In genomic region chr7:126809723-126810369, GRCm38 (mm10) we compare ENCODE assay signal across 11 mouse cellular contexts. TPM values are rescaled to one million over a fixed set of nuclear protein-coding genes. Genes with fewer than 3 reads are reported as not detected.
A peak's percentile ranks its signal among the peaks of the same experiment; 100 is the strongest.
DNase-seq lines count a peak whose midpoint lies in the region; ATAC-seq and TF ChIP-seq lines count a peak whose summit lies in the region.
"Had no signal": no experiment of that assay in that cellular context is flagged by ENCODE, and none has a peak within 500 bp of the region (broad histone marks: within the 10 kb centered on the region; RNA-seq: fewer than 3 reads in every experiment).

No protein-coding gene starts in this region.

- H3K27ac ChIP-seq in heart, embryonic 11.5 days (ENCODE audit: low read depth, low read length) = peak overlapping the region; percentile 88; the same call in 1 of the 2 replicates
- H3K27ac ChIP-seq in CH12.LX (ENCODE audit: insufficient read depth, low read depth) = no peak overlapping the region
- H3K27ac ChIP-seq in hindbrain, embryonic 10.5 days = peak overlapping the region; percentile 94
- no peak overlapping the region; the same call in 1 of the 2 replicates for H3K27ac ChIP-seq in liver, embryonic 14.5 days

- intact Hi-C loops in heart, postnatal 25 days (cut with DNase I) = no loop called here

- WGBS in heart, embryonic 11.5 days (ENCODE audit: insufficient replicate concordance) = 40% methylated on average over 5 of the region's 5 CpGs
- 64% methylated on average over 5 of the region's 5 CpGs for WGBS in hindbrain, embryonic 10.5 days
- WGBS in liver, embryonic 14.5 days (ENCODE audit: insufficient replicate concordance) = 44% methylated on average over 5 of the region's 5 CpGs

- H3K79me2 ChIP-seq in CH12.LX (replicated peaks; ENCODE audit: control insufficient read depth, extremely low read depth, insufficient read depth, poor library complexity, severe bottlenecking) = no peaks in the 10 kb centered on the region

- H3K36me3 ChIP-seq in heart, embryonic 11.5 days (ENCODE audit: control insufficient read depth, insufficient read depth, low read length) = no peaks in the 10 kb centered on the region
- H3K36me3 ChIP-seq in CH12.LX (replicated peaks in 1 of 2; ENCODE audit: control insufficient read depth in 1 of 2, insufficient read depth in 1 of 2, low read length in 1 of 2) = no peaks in the 10 kb centered on the region
- peaks cover 27% of the 10 kb centered on the region for H3K36me3 ChIP-seq in hindbrain, embryonic 10.5 days
- H3K36me3 ChIP-seq in liver, embryonic 14.5 days (replicated peaks; ENCODE audit: control insufficient read depth, insufficient read depth, low read depth) = no peaks in the 10 kb centered on the region; the same call in 1 of the 2 replicates

- peaks cover 16% of the 10 kb centered on the region for H3K4me1 ChIP-seq in heart, embryonic 11.5 days (ENCODE audit: control insufficient read depth, insufficient read depth, low read length)
- peaks cover 8 to 14% of the 10 kb centered on the region in 2 experiments; a peak in 3 of 4 replicates for H3K4me1 ChIP-seq in CH12.LX (ENCODE audit: control insufficient read depth in 1 of 2, insufficient read depth in 2 of 2)
- H3K4me1 ChIP-seq in hindbrain, embryonic 10.5 days (replicated peaks) = peaks cover 49% of the 10 kb centered on the region
- H3K4me1 ChIP-seq in liver, embryonic 14.5 days (replicated peaks; ENCODE audit: control insufficient read depth in 2 of 2, insufficient read depth in 2 of 2, low read length in 1 of 2) = peaks cover 7 to 14% of the 10 kb centered on the region in 2 experiments; a peak in 3 of 4 replicates

- TF ChIP-seq CTCF in CH12.LX (conservative IDR thresholded peaks at IDR 0.05 in 1 of 2, IDR thresholded peaks at IDR 0.05 in 1 of 2; ENCODE audit: low read depth in 2 of 2, low read length in 2 of 2) = no peak
- TF ChIP-seq CTCF in liver, embryonic 14.5 days (IDR thresholded peaks at IDR 0.05; ENCODE audit: low read depth) = no peak

- no peaks in the 10 kb centered on the region for H3K9me3 ChIP-seq in heart, embryonic 11.5 days (replicated peaks; ENCODE audit: control insufficient read depth, low read length)
- peaks cover 4% of the 10 kb centered on the region for H3K9me3 ChIP-seq in CH12.LX (replicated peaks; ENCODE audit: low read length)
- H3K9me3 ChIP-seq in hindbrain, embryonic 10.5 days = no peaks in the 10 kb centered on the region
- no peaks in the 10 kb centered on the region for H3K9me3 ChIP-seq in liver, embryonic 14.5 days (ENCODE audit: control insufficient read depth, low read length)

- H3K27me3 ChIP-seq in heart, embryonic 11.5 days (ENCODE audit: control insufficient read depth, insufficient read depth, low read length) = 0 out of 2 replicates have a peak, but pooled peaks cover 3% of the 10 kb centered on the region
- H3K27me3 ChIP-seq in CH12.LX (replicated peaks) = no peaks in the 10 kb centered on the region
- peaks cover 4% of the 10 kb centered on the region; the same call in 1 of the 2 replicates for H3K27me3 ChIP-seq in hindbrain, embryonic 10.5 days (ENCODE audit: insufficient read depth, poor library complexity, severe bottlenecking)
- H3K27me3 ChIP-seq in liver, embryonic 14.5 days (ENCODE audit: control insufficient read depth, insufficient read depth, low read length) = no peaks in the 10 kb centered on the region

- no peak overlapping the region for H3K4me3 ChIP-seq in heart, embryonic 11.5 days (ENCODE audit: low read depth, low read length)
- no peak overlapping the region for H3K4me3 ChIP-seq in CH12.LX (replicated peaks in 1 of 3; ENCODE audit: low read depth in 2 of 3, low read length in 2 of 3, poor library complexity in 1 of 3)
- H3K4me3 ChIP-seq in hindbrain, embryonic 10.5 days = peak overlapping the region; percentile 68
- H3K4me3 ChIP-seq in liver, embryonic 14.5 days (ENCODE audit: insufficient read depth in 1 of 2, low read depth in 2 of 2, low read length in 2 of 2) = no peak overlapping the region; a peak in 1 of 4 replicates

- H3K4me2 ChIP-seq in heart, embryonic 11.5 days = peak overlapping the region; percentile 87; the same call in 1 of the 2 replicates
- H3K4me2 ChIP-seq in CH12.LX (ENCODE audit: insufficient read depth, low read depth, poor library complexity, severe bottlenecking) = no peak overlapping the region
- peak overlapping the region; percentile 75 for H3K4me2 ChIP-seq in liver, embryonic 14.5 days (ENCODE audit: low read depth)

- ATAC-seq in heart, embryonic 11.5 days (replicated peaks; ENCODE audit: insufficient number of reproducible peaks, low FRiP score, low TSS enrichment) = no peak
- no peak for ATAC-seq in liver, embryonic 14.5 days (ENCODE audit: insufficient read depth)
- ATAC-seq: inflammation-experienced regulatory T-cells, adult 6 months had no signal

- no peak for TF ChIP-seq EP300 in CH12.LX (IDR thresholded peaks at IDR 0.05; ENCODE audit: low read length)
- TF ChIP-seq EP300 in liver, embryonic 14.5 days (IDR thresholded peaks at IDR 0.05; ENCODE audit: low read depth) = no peak

- no peak for DNase-seq in heart, postnatal 25 days (ENCODE audit: low spot score)
- DNase-seq in CH12.LX (ENCODE audit: extremely low read depth) = no peak
- no peak for DNase-seq in hindbrain, embryonic 10.5 days (ENCODE audit: low spot score)
- no peak for DNase-seq in liver, embryonic 14.5 days (ENCODE audit: low read depth in 3 of 3, low spot score in 3 of 3)
- no peak for DNase-seq in right cerebral cortex, adult 18-20 months
- no peak for DNase-seq in gastrocnemius, postnatal 25 days
- no peak for DNase-seq in thymus, adult 18-20 months

- TF ChIP-seq POLR2A in CH12.LX (IDR thresholded peaks at IDR 0.05; ENCODE audit: low read depth, low read length) = no peak

- in situ Hi-C loops in CH12.LX (cut with MboI; ENCODE audit: low pct_ligation_motif_present, low pct_unique_long_range_greater_than_20kb, low sequenced_read_pairs) = no loop called here

- TF ChIP-seq RAD21 in CH12.LX (IDR thresholded peaks at IDR 0.05; ENCODE audit: low read depth, low read length) = no peak

- dilution Hi-C loops in CH12.LX (cut with MboI; ENCODE audit: extremely low pct_ligation_motif_present, extremely low pct_unique_long_range_greater_than_20kb, low sequenced_read_pairs) = no loop called here

- no peak overlapping the region for H3K9ac ChIP-seq in heart, embryonic 11.5 days (ENCODE audit: low read depth, low read length)
- H3K9ac ChIP-seq in CH12.LX (ENCODE audit: insufficient read depth, low read depth) = no peak overlapping the region
- no peak overlapping the region for H3K9ac ChIP-seq in liver, embryonic 14.5 days (replicated peaks)

RNA-seq across cellular contexts. Expression of gene Fam57b, which starts 12.4 kb away (rescaled TPM):
- 0.40 and 0.41 TPM in 2 replicates for polyA plus RNA-seq in heart, embryonic 11.5 days (2014; fragmentation: Nextera tagmentation; extraction: Ambion mirVana)
- 10 to 100 TPM in 1 of 2 experiments, 1 to 10 TPM in 1; 8.9 to 10.4 TPM for total RNA-seq in heart, postnatal 25 days (2021)
- 0.30 TPM in 1 of 2 replicates, not detected in the other for total RNA-seq in CH12.LX (2012; rRNA removed)
- not detected in 2 replicates for total RNA-seq in CH12.LX (2014; rRNA removed)
- not detected in 2 replicates for polyA plus RNA-seq in CH12.LX (2012; ENCODE audit: insufficient read length, low read depth)
- polyA plus RNA-seq in hindbrain, embryonic 10.5 days (2016; fragmentation: Nextera tagmentation; extraction: Ambion mirVana) = 4.7 and 12.7 TPM in 2 replicates
- polyA plus RNA-seq in liver, embryonic 14.5 days (2012; rRNA removed) = 0.19 and 0.24 TPM in 2 replicates
- not detected in 2 replicates for polyA plus RNA-seq in liver, embryonic 14.5 days (2014; fragmentation: Nextera tagmentation; extraction: Ambion mirVana)
- total RNA-seq in gastrocnemius, postnatal 25 days (2021) = 10 to 100 TPM; 50.5 to 55.3 TPM
- polyA plus RNA-seq: inflammation-experienced regulatory T-cells, adult 6 months had no signal

RNA-seq across cellular contexts. Expression of gene Ppp4c, which starts 17.6 kb away (rescaled TPM):
- polyA plus RNA-seq in heart, embryonic 11.5 days (2014; fragmentation: Nextera tagmentation; extraction: Ambion mirVana) = 204 and 213 TPM in 2 replicates
- 10 to 100 TPM; 32.7 to 33.1 TPM for total RNA-seq in heart, postnatal 25 days (2021)
- total RNA-seq in CH12.LX (2012; rRNA removed) = 201 and 213 TPM in 2 replicates
- 175 and 195 TPM in 2 replicates for total RNA-seq in CH12.LX (2014; rRNA removed)
- polyA plus RNA-seq in CH12.LX (2012; ENCODE audit: insufficient read length, low read depth) = 161 and 168 TPM in 2 replicates
- 391 and 411 TPM in 2 replicates for polyA plus RNA-seq in hindbrain, embryonic 10.5 days (2016; fragmentation: Nextera tagmentation; extraction: Ambion mirVana)
- polyA plus RNA-seq in liver, embryonic 14.5 days (2012; rRNA removed) = 81.8 and 83.2 TPM in 2 replicates
- polyA plus RNA-seq in liver, embryonic 14.5 days (2014; fragmentation: Nextera tagmentation; extraction: Ambion mirVana) = 105 and 117 TPM in 2 replicates
- 10 to 100 TPM; 21.7 to 26.8 TPM for total RNA-seq in gastrocnemius, postnatal 25 days (2021)

RNA-seq across cellular contexts. Expression of gene 4930451I11Rik, which starts 21.6 kb away (rescaled TPM):
- not detected in 2 replicates for polyA plus RNA-seq in heart, embryonic 11.5 days (2014; fragmentation: Nextera tagmentation; extraction: Ambion mirVana)
- total RNA-seq in heart, postnatal 25 days (2021) = not detected
- total RNA-seq in CH12.LX (2012; rRNA removed) = not detected in 2 replicates
- not detected in 2 replicates for total RNA-seq in CH12.LX (2014; rRNA removed)
- polyA plus RNA-seq in CH12.LX (2012; ENCODE audit: insufficient read length, low read depth) = not detected in 2 replicates
- polyA plus RNA-seq in hindbrain, embryonic 10.5 days (2016; fragmentation: Nextera tagmentation; extraction: Ambion mirVana) = not detected in 2 replicates
- polyA plus RNA-seq in liver, embryonic 14.5 days (2012; rRNA removed) = not detected in 2 replicates
- polyA plus RNA-seq in liver, embryonic 14.5 days (2014; fragmentation: Nextera tagmentation; extraction: Ambion mirVana) = not detected in 2 replicates
- not detected for total RNA-seq in gastrocnemius, postnatal 25 days (2021)
- total RNA-seq: adrenal gland, postnatal 25 days had no signal
- polyA plus RNA-seq: inflammation-experienced regulatory T-cells, adult 6 months; lung, postnatal 0 days had no signal

RNA-seq across cellular contexts. Expression of gene Tbx6, which starts 28.6 kb away (rescaled TPM):
- polyA plus RNA-seq in heart, embryonic 11.5 days (2014; fragmentation: Nextera tagmentation; extraction: Ambion mirVana) = 0.31 and 0.45 TPM in 2 replicates
- total RNA-seq in heart, postnatal 25 days (2021) = under 1 TPM; 0.34 to 0.70 TPM
- total RNA-seq in CH12.LX (2012; rRNA removed) = 15.2 and 15.8 TPM in 2 replicates
- total RNA-seq in CH12.LX (2014; rRNA removed) = 12.3 and 12.8 TPM in 2 replicates
- 29.2 and 31.5 TPM in 2 replicates for polyA plus RNA-seq in CH12.LX (2012; ENCODE audit: insufficient read length, low read depth)
- polyA plus RNA-seq in hindbrain, embryonic 10.5 days (2016; fragmentation: Nextera tagmentation; extraction: Ambion mirVana) = 0.22 and 0.47 TPM in 2 replicates
- polyA plus RNA-seq in liver, embryonic 14.5 days (2012; rRNA removed) = 1.3 and 1.5 TPM in 2 replicates
- polyA plus RNA-seq in liver, embryonic 14.5 days (2014; fragmentation: Nextera tagmentation; extraction: Ambion mirVana) = 0.43 and 0.47 TPM in 2 replicates
- under 1 TPM; 0.20 to 0.62 TPM for total RNA-seq in gastrocnemius, postnatal 25 days (2021)

RNA-seq across cellular contexts. Expression of gene Ypel3, which starts 33.1 kb away (rescaled TPM):
- polyA plus RNA-seq in heart, embryonic 11.5 days (2014; fragmentation: Nextera tagmentation; extraction: Ambion mirVana) = 79.6 and 84.9 TPM in 2 replicates
- 10 to 100 TPM; 63.7 to 74.0 TPM for total RNA-seq in heart, postnatal 25 days (2021)
- 13.9 and 38.9 TPM in 2 replicates for total RNA-seq in CH12.LX (2012; rRNA removed)
- total RNA-seq in CH12.LX (2014; rRNA removed) = 26.0 and 33.9 TPM in 2 replicates
- 40.5 and 44.0 TPM in 2 replicates for polyA plus RNA-seq in CH12.LX (2012; ENCODE audit: insufficient read length, low read depth)
- 51.3 and 89.7 TPM in 2 replicates for polyA plus RNA-seq in hindbrain, embryonic 10.5 days (2016; fragmentation: Nextera tagmentation; extraction: Ambion mirVana)
- polyA plus RNA-seq in liver, embryonic 14.5 days (2012; rRNA removed) = 69.9 and 74.2 TPM in 2 replicates
- 76.0 and 83.3 TPM in 2 replicates for polyA plus RNA-seq in liver, embryonic 14.5 days (2014; fragmentation: Nextera tagmentation; extraction: Ambion mirVana)
- 10 to 100 TPM; 63.8 to 69.0 TPM for total RNA-seq in gastrocnemius, postnatal 25 days (2021)

Comparison
In these comparisons a context has a peak if more than half of its experiments do, and no peak if none do; other contexts are left out.
1. H3K27ac ChIP-seq: peak in heart, embryonic 11.5 days (single experiment) and hindbrain, embryonic 10.5 days (single experiment); none in CH12.LX (single experiment) and liver, embryonic 14.5 days (single experiment).